Mouse (Mus musculus): ENCODE data around the gene Trmt112. TPM values are rescaled to one million over a fixed set of nuclear protein-coding genes. Genes with fewer than 3 reads are reported as not detected.

The Trmt112 gene
- polyA plus RNA-seq, 1 experiment from 2014 or later: 173 TPM

DNA sequence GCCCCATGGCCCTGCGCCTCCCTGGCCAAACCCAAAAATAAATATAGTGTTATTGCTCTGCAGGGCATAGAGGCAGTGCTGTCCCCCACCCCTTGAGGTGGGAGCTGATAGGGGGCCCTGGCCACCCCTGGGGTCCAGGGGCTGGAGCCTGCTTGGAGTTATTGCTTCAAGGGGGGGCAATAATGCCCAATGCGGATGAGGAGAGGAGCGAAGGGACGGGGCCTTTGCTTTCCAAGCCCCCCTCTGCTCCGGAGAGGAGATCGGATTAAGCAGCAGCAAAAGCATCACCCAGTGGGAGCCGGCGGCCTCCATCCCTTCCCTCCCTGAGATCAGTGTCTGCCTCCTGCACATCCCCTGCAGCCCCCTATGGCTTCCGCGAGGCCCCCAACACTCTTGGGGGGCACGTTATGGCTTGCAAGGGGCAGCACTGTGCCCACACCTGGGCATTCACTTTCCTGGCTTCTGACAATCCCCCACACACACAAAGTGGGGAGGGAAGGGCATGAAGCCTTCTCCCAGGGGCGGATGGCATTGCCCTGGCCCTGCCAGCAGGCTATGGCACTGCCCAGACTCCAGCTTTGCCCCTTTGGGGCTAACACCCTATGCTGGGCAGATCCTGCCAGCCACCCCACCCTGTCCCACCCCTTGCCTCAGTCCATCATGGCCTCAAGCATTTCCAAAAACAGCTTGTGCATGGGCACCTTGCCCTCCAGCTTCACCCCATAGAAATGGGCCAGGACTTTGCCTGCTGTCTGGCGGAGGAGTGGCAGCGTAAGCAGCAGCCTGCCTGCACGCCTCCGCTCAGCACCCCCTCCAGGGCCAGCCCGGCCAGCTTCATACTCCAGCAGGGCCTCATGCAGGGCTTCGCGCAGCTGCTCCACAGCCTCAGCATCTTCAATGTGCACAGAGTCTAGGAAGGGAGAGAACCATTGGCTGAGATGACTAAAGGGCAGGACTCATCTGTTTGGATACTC lies 1.9 kb downstream of the Trmt112 start:
- H3K9ac ChIP-seq (ENCODE audit: low read length): no peak overlapping the region
- WGBS: 88% methylated on average over 19 of the region's 19 CpGs
- H3K27ac ChIP-seq (replicated peaks; ENCODE audit: low read depth, low read length): no peak overlapping the region
- DNase-seq (ENCODE audit: low spot score): no peak
- peaks cover 13% of the 10 kb centered on the region; the same call in 1 of the 2 replicates for H3K4me1 ChIP-seq (ENCODE audit: control insufficient read depth, insufficient read depth, low read length)
- no peaks in the 10 kb centered on the region for H3K9me3 ChIP-seq (ENCODE audit: control insufficient read depth, low read length)
- no peak for ATAC-seq (ENCODE audit: insufficient number of reproducible peaks, low FRiP score, low TSS enrichment, low read depth)
- H3K27me3 ChIP-seq (ENCODE audit: control insufficient read depth, insufficient read depth, low read length): no peaks in the 10 kb centered on the region
- H3K36me3 ChIP-seq (ENCODE audit: control insufficient read depth, insufficient read depth, low read length): peaks cover 15% of the 10 kb centered on the region
- H3K4me3 ChIP-seq (ENCODE audit: low read depth, low read length): peak overlapping the region; percentile 60; the same call in 1 of the 2 replicates
- peak overlapping the region; percentile 27 for H3K4me2 ChIP-seq (ENCODE audit: low read depth, severe bottlenecking)

DNA sequence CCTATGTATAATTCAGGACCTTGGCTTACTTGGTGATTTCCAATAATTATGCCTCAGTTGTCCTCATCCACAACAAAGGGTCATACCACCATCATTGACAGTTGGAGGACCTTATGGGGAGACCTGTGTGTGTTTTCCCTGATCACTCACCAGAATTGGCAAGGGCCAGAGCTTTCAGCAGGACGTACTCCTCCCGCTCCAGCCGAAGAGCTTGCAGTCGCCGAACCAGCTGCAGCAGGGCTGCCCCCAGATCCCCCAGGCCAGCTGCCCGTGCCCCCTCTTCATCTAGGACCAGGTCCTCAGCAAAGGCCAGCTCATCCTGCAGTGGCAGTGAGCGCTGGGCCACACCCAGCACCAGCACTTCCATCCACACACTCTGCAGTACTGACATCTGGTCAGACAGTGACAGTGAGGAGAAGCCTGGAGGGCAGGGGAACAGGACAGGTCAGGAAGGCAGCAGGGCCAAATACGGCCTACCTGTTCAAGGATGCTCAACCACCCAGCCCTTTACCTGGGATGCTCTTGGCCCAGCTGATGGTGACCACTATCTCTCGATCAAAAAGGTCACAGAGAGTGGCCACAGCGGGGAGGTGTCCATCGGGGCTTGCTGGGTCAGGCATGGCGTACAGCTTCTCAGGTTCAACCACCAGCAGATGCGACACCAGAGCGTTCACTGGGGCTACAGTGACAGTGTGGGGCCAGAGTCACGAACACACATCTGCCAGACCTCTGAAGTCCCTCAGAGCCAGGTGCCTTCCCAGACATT lies 2.9 kb downstream of the Trmt112 start:
- H3K4me3 ChIP-seq (ENCODE audit: low read depth, low read length): 0 out of 2 replicates have a peak overlapping the region, but pooled peaks have one; percentile 5
- peaks cover 13% of the 10 kb centered on the region; the same call in 1 of the 2 replicates for H3K4me1 ChIP-seq (ENCODE audit: control insufficient read depth, insufficient read depth, low read length)
- 88% methylated on average over 15 of the region's 15 CpGs for WGBS
- no peak overlapping the region for H3K9ac ChIP-seq (ENCODE audit: low read length)
- H3K27ac ChIP-seq (replicated peaks; ENCODE audit: low read depth, low read length): no peak overlapping the region
- no peaks in the 10 kb centered on the region for H3K9me3 ChIP-seq (ENCODE audit: control insufficient read depth, low read length)
- no peaks in the 10 kb centered on the region for H3K27me3 ChIP-seq (ENCODE audit: control insufficient read depth, insufficient read depth, low read length)
- no peak for ATAC-seq (ENCODE audit: insufficient number of reproducible peaks, low FRiP score, low TSS enrichment, low read depth)
- no peak for DNase-seq (ENCODE audit: low spot score)
- peaks cover 12% of the 10 kb centered on the region for H3K36me3 ChIP-seq (ENCODE audit: control insufficient read depth, insufficient read depth, low read length)
- H3K4me2 ChIP-seq (ENCODE audit: low read depth, severe bottlenecking): no peak overlapping the region

DNA sequence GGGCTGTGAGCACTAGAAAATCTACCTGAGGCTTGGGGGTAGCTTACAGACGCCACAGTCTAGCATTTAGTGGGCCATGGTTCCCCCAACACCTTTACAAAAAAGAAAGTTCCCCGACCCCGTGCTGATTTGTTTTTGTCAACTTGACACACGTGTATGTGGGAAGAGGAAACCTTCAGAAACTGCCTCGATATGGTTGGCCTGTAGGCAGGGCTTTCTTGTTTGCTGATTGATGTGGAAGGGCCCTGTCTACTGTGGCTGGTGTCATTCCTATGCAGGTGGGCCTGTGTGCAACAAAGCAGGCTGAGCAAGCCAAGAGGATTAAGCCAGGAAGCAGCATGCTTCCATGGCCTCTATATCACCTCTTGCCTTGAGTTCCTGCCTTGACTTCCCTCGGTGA lies 3.5 kb downstream of the Trmt112 start:
- Histone ChIP-seq H3K27me3 (ENCODE audit: control insufficient read depth, insufficient read depth, low read length) (no peaks in the 10 kb centered on the region), H3K4me1 (ENCODE audit: control insufficient read depth, insufficient read depth, low read length) (peaks cover 12% of the 10 kb centered on the region; the same call in 1 of the 2 replicates), H3K4me3 (ENCODE audit: low read depth, low read length) (no peak overlapping the region), H3K4me2 (ENCODE audit: low read depth, severe bottlenecking) (no peak overlapping the region), H3K36me3 (ENCODE audit: control insufficient read depth, insufficient read depth, low read length) (peaks cover 12% of the 10 kb centered on the region), H3K9me3 (ENCODE audit: control insufficient read depth, low read length) (no peaks in the 10 kb centered on the region), H3K9ac (ENCODE audit: low read length) (no peak overlapping the region), H3K27ac (replicated peaks; ENCODE audit: low read depth, low read length) (no peak overlapping the region)
- 87% methylated on average over 6 of the region's 6 CpGs for WGBS
- DNase-seq (ENCODE audit: low spot score) (no peak), ATAC-seq (ENCODE audit: insufficient number of reproducible peaks, low FRiP score, low TSS enrichment, low read depth) (no peak)

- Histone ChIP-seq H3K4me1 (ENCODE audit: control insufficient read depth, insufficient read depth, low read length) (peaks cover 6% of the 10 kb centered on the region; the same call in 1 of the 2 replicates), H3K36me3 (ENCODE audit: control insufficient read depth, insufficient read depth, low read length) (peaks cover 12% of the 10 kb centered on the region), H3K27me3 (ENCODE audit: control insufficient read depth, insufficient read depth, low read length) (no peaks in the 10 kb centered on the region), H3K4me2 (ENCODE audit: low read depth, severe bottlenecking) (no peak overlapping the region), H3K27ac (replicated peaks; ENCODE audit: low read depth, low read length) (no peak overlapping the region), H3K4me3 (ENCODE audit: low read depth, low read length) (no peak overlapping the region), H3K9ac (ENCODE audit: low read length) (no peak overlapping the region), H3K9me3 (ENCODE audit: control insufficient read depth, low read length) (no peaks in the 10 kb centered on the region)
- 88% methylated on average over 11 of the region's 11 CpGs for WGBS
- ATAC-seq (ENCODE audit: insufficient number of reproducible peaks, low FRiP score, low TSS enrichment, low read depth): no peak
- DNase-seq (ENCODE audit: low spot score): no peak
Measured at GRCm38 (mm10) chr19:6913991-6914390, 4.5 kb downstream of the Trmt112 start.

GRCm38 (mm10) chr19:6914540-6914939 lies 5.0 kb downstream of the Trmt112 start:
- Histone ChIP-seq H3K4me2 (ENCODE audit: low read depth, severe bottlenecking) (no peak overlapping the region), H3K9ac (ENCODE audit: low read length) (no peak overlapping the region), H3K27me3 (ENCODE audit: control insufficient read depth, insufficient read depth, low read length) (no peaks in the 10 kb centered on the region), H3K4me1 (ENCODE audit: control insufficient read depth, insufficient read depth, low read length) (peaks cover 6% of the 10 kb centered on the region; the same call in 1 of the 2 replicates), H3K4me3 (ENCODE audit: low read depth, low read length) (no peak overlapping the region), H3K36me3 (ENCODE audit: control insufficient read depth, insufficient read depth, low read length) (peaks cover 12% of the 10 kb centered on the region), H3K9me3 (ENCODE audit: control insufficient read depth, low read length) (no peaks in the 10 kb centered on the region), H3K27ac (replicated peaks; ENCODE audit: low read depth, low read length) (no peak overlapping the region)
- no peak for DNase-seq (ENCODE audit: low spot score)
- no peak for ATAC-seq (ENCODE audit: insufficient number of reproducible peaks, low FRiP score, low TSS enrichment, low read depth)
- 95% methylated on average over 9 of the region's 9 CpGs for WGBS

- Histone ChIP-seq H3K27me3 (ENCODE audit: control insufficient read depth, insufficient read depth, low read length) (no peaks in the 10 kb centered on the region), H3K27ac (replicated peaks; ENCODE audit: low read depth, low read length) (no peak overlapping the region)
Measured at GRCm38 (mm10) chr19:6915276-6915675, 5.8 kb downstream of the Trmt112 start.

GRCm38 (mm10) chr19:6916496-6916895 lies 7.0 kb downstream of the Trmt112 start:
- H3K9me3 ChIP-seq (ENCODE audit: control insufficient read depth, low read length): no peaks in the 10 kb centered on the region
- H3K36me3 ChIP-seq (ENCODE audit: control insufficient read depth, insufficient read depth, low read length): peaks cover 10% of the 10 kb centered on the region
- peaks cover 5% of the 10 kb centered on the region for H3K4me1 ChIP-seq (ENCODE audit: control insufficient read depth, insufficient read depth, low read length)
- WGBS: 72% methylated on average over 4 of the region's 4 CpGs
- no peak overlapping the region for H3K9ac ChIP-seq (ENCODE audit: low read length)
- DNase-seq (ENCODE audit: low spot score) (no peak), ATAC-seq (ENCODE audit: insufficient number of reproducible peaks, low FRiP score, low TSS enrichment, low read depth) (no peak)
- no peak overlapping the region for H3K4me3 ChIP-seq (ENCODE audit: low read depth, low read length)
- no peaks in the 10 kb centered on the region for H3K27me3 ChIP-seq (ENCODE audit: control insufficient read depth, insufficient read depth, low read length)
- H3K4me2 ChIP-seq (ENCODE audit: low read depth, severe bottlenecking): no peak overlapping the region
- H3K27ac ChIP-seq (replicated peaks; ENCODE audit: low read depth, low read length): no peak overlapping the region

More at GRCm38 (mm10) chr19:6915276-6915675, 5.8 kb downstream of the Trmt112 start:
- DNase-seq (ENCODE audit: low spot score) (no peak), ATAC-seq (ENCODE audit: insufficient number of reproducible peaks, low FRiP score, low TSS enrichment, low read depth) (no peak)
- no peaks in the 10 kb centered on the region for H3K9me3 ChIP-seq (ENCODE audit: control insufficient read depth, low read length)
- WGBS: 83% methylated on average over 4 of the region's 4 CpGs
- H3K4me2 ChIP-seq (ENCODE audit: low read depth, severe bottlenecking): no peak overlapping the region
- H3K36me3 ChIP-seq (ENCODE audit: control insufficient read depth, insufficient read depth, low read length): peaks cover 12% of the 10 kb centered on the region
- H3K9ac ChIP-seq (ENCODE audit: low read length): no peak overlapping the region
- H3K4me1 ChIP-seq (ENCODE audit: control insufficient read depth, insufficient read depth, low read length): peaks cover 6% of the 10 kb centered on the region; the same call in 1 of the 2 replicates
- H3K4me3 ChIP-seq (ENCODE audit: low read depth, low read length): no peak overlapping the region

GRCm38 (mm10) chr19:6918321-6918720 lies 8.8 kb downstream of the Trmt112 start:
- peaks cover 5% of the 10 kb centered on the region for H3K4me1 ChIP-seq (ENCODE audit: control insufficient read depth, insufficient read depth, low read length)
- WGBS: 92% methylated on average over 4 of the region's 4 CpGs
- DNase-seq (ENCODE audit: low spot score): no peak
- no peak overlapping the region for H3K27ac ChIP-seq (replicated peaks; ENCODE audit: low read depth, low read length)
- no peak for ATAC-seq (ENCODE audit: insufficient number of reproducible peaks, low FRiP score, low TSS enrichment, low read depth)
- peaks cover 10% of the 10 kb centered on the region for H3K27me3 ChIP-seq (ENCODE audit: control insufficient read depth, insufficient read depth, low read length)
- H3K9ac ChIP-seq (ENCODE audit: low read length): no peak overlapping the region; the same call in 1 of the 2 replicates
- H3K36me3 ChIP-seq (ENCODE audit: control insufficient read depth, insufficient read depth, low read length): no peaks in the 10 kb centered on the region
- H3K4me3 ChIP-seq (ENCODE audit: low read depth, low read length): no peak overlapping the region
- H3K9me3 ChIP-seq (ENCODE audit: control insufficient read depth, low read length): no peaks in the 10 kb centered on the region
- no peak overlapping the region for H3K4me2 ChIP-seq (ENCODE audit: low read depth, severe bottlenecking)
